Mouse (Mus musculus) forebrain, embryonic 15.5 days (tissue): ENCODE data around the gene Nedd1. TPM values are rescaled to one million over a fixed set of nuclear protein-coding genes. Genes with fewer than 3 reads are reported as not detected.

ENCODE experiments used
- ATAC-seq: fragments of 200-750 bp; cut with Nextera tagmentation; replicated peaks from 2 replicates; pipeline ENCODE4 v1.8.0; 2017; ENCODE audit warnings: mild to moderate bottlenecking, moderate TSS enrichment, moderate library complexity
- H3K27ac ChIP-seq: fragments of 300-500 bp; sonication (generic); replicated peaks from 2 replicates; pipeline ENCODE4 v1.5.1; 2015; ENCODE audit warnings: mild to moderate bottlenecking, inconsistent platforms
- H3K27me3 ChIP-seq: fragments of 300-500 bp; sonication (generic); 2 replicates; pipeline ENCODE4 v1.6.1; 2015; ENCODE audit warnings: inconsistent platforms
- H3K36me3 ChIP-seq: fragments of 300-500 bp; sonication (generic); 2 replicates; pipeline ENCODE4 v1.6.1; 2015; ENCODE audit warnings: mild to moderate bottlenecking, inconsistent platforms
- H3K4me1 ChIP-seq: fragments of 300-500 bp; sonication (generic); 2 replicates; pipeline ENCODE4 v1.6.1; 2015; ENCODE audit warnings: inconsistent platforms
- H3K4me2 ChIP-seq: fragments of 300-500 bp; sonication (generic); replicated peaks from 2 replicates; pipeline ENCODE4 v1.6.1; 2015; ENCODE audit warnings: mild to moderate bottlenecking, inconsistent platforms
- H3K4me3 ChIP-seq: fragments of 300-500 bp; sonication (generic); 2 replicates; pipeline ENCODE4 v1.5.1; 2015; ENCODE audit warnings: mild to moderate bottlenecking, inconsistent platforms
- H3K9ac ChIP-seq: fragments of 300-500 bp; sonication (generic); replicated peaks from 2 replicates; pipeline ENCODE4 v1.6.1; 2015; ENCODE audit warnings: mild to moderate bottlenecking, inconsistent platforms
- H3K9me3 ChIP-seq: fragments of 300-500 bp; sonication (generic); 2 replicates; pipeline ENCODE4 v1.6.1; 2016; ENCODE audit warnings: inconsistent platforms
- WGBS: fragments of 180-500 bp; shearing (Covaris S2); methylation state at CpG from one replicate; pipeline ENCODE4 v1.1.7; 2015; ENCODE audit warnings: mixed read lengths; 5-methylcytosine and 5-hydroxymethylcytosine counted together
- polyA plus RNA-seq: library from polyadenylated mRNA; unstranded; fragments of >200 nt; fragmentation: Nextera tagmentation; extraction: Ambion mirVana; gene quantifications from 2 replicates; pipeline ENCODE4 v1.2.1, GENCODE M21; 2015

Nedd1 gene
- polyA plus RNA-seq: 21.8 and 22.0 TPM in 2 replicates

- Histone ChIP-seq H3K27ac (peak within 1 kb of the TSS; percentile 58), H3K9ac (peak within 1 kb of the TSS; percentile 70), H3K4me2 (peak within 1 kb of the TSS; percentile 78), H3K36me3 (no peaks in the 10 kb centered on the region), H3K9me3 (no peaks in the 10 kb centered on the region), H3K4me3 (peak within 1 kb of the TSS; percentile 72), H3K27me3 (no peaks in the 10 kb centered on the region), H3K4me1 (peaks cover 12% of the 10 kb centered on the region)
- under 1% methylated on average over 57 of the region's 57 CpGs for WGBS
- ATAC-seq: peak; percentile 99
Observed at GRCm38 (mm10) chr10:92721771-92722619, at the start of gene Nedd1. Gene Nedd1 (minus strand): TSS chr10:92722420.

- Histone ChIP-seq H3K27me3 (no peaks in the 10 kb centered on the region), H3K9me3 (no peaks in the 10 kb centered on the region), H3K36me3 (no peaks in the 10 kb centered on the region), H3K4me1 (no peaks in the 10 kb centered on the region), H3K4me2 (no peak overlapping the region), H3K27ac (no peak overlapping the region), H3K4me3 (no peak overlapping the region), H3K9ac (no peak overlapping the region)
- ATAC-seq: no peak
- 49% methylated on average over 5 of the region's 5 CpGs for WGBS
Observed at GRCm38 (mm10) chr10:92754359-92754758, 32.1 kb upstream of the Nedd1 start.

- Histone ChIP-seq H3K27me3 (no peaks in the 10 kb centered on the region), H3K4me3 (no peak overlapping the region), H3K4me2 (no peak overlapping the region), H3K36me3 (no peaks in the 10 kb centered on the region), H3K9ac (no peak overlapping the region), H3K4me1 (no peaks in the 10 kb centered on the region), H3K27ac (no peak overlapping the region), H3K9me3 (no peaks in the 10 kb centered on the region)
- no peak for ATAC-seq
- 90% methylated on average over 3 of the region's 3 CpGs for WGBS
Observed at GRCm38 (mm10) chr10:92730339-92730738, 8.1 kb upstream of the Nedd1 start.

- no peaks in the 10 kb centered on the region for H3K27me3 ChIP-seq
Observed at GRCm38 (mm10) chr10:92728723-92729122, 6.5 kb upstream of the Nedd1 start.

GRCm38 (mm10) chr10:92722620-92722988, 384 bp upstream of the Nedd1 start:
- peak; percentile 76 for ATAC-seq

More at GRCm38 (mm10) chr10:92728723-92729122, 6.5 kb upstream of the Nedd1 start:
- H3K4me3 ChIP-seq: no peak overlapping the region
- WGBS: 85% methylated on average over 3 of the region's 3 CpGs
- no peaks in the 10 kb centered on the region for H3K36me3 ChIP-seq
- H3K4me2 ChIP-seq: no peak overlapping the region
- no peaks in the 10 kb centered on the region for H3K9me3 ChIP-seq
- no peak overlapping the region for H3K27ac ChIP-seq
- ATAC-seq: no peak
- no peak overlapping the region for H3K9ac ChIP-seq
- H3K4me1 ChIP-seq: no peaks in the 10 kb centered on the region

GRCm38 (mm10) chr10:92699032-92699431, 23.2 kb downstream of the Nedd1 start:
- H3K27me3 ChIP-seq: no peaks in the 10 kb centered on the region
- H3K9ac ChIP-seq: no peak overlapping the region
- no peak overlapping the region for H3K4me3 ChIP-seq
- H3K4me2 ChIP-seq: no peak overlapping the region
- 84% methylated on average over 6 of the region's 6 CpGs for WGBS
- H3K36me3 ChIP-seq: peaks cover 15% of the 10 kb centered on the region; the same call in 1 of the 2 replicates
- H3K27ac ChIP-seq: no peak overlapping the region
- ATAC-seq: no peak
- no peaks in the 10 kb centered on the region for H3K9me3 ChIP-seq
- H3K4me1 ChIP-seq: no peaks in the 10 kb centered on the region

More at GRCm38 (mm10) chr10:92722620-92722988, 384 bp upstream of the Nedd1 start:
- H3K4me1 ChIP-seq: peaks cover 12% of the 10 kb centered on the region
- no peaks in the 10 kb centered on the region for H3K36me3 ChIP-seq
- H3K9me3 ChIP-seq: no peaks in the 10 kb centered on the region
- 17% methylated on average over 5 of the region's 5 CpGs for WGBS
- peak overlapping the region; percentile 58 for H3K27ac ChIP-seq
- no peaks in the 10 kb centered on the region for H3K27me3 ChIP-seq
- H3K4me3 ChIP-seq: peak overlapping the region; percentile 72
- H3K9ac ChIP-seq: peak overlapping the region; percentile 70
- peak overlapping the region; percentile 78 for H3K4me2 ChIP-seq

- Histone ChIP-seq H3K27me3 (no peaks in the 10 kb centered on the region), H3K4me3 (no peak overlapping the region), H3K9ac (no peak overlapping the region), H3K4me1 (no peaks in the 10 kb centered on the region), H3K27ac (no peak overlapping the region), H3K9me3 (no peaks in the 10 kb centered on the region), H3K36me3 (no peaks in the 10 kb centered on the region), H3K4me2 (no peak overlapping the region)
- WGBS: 89% methylated on average over 4 of the region's 4 CpGs
- ATAC-seq: no peak
Observed at GRCm38 (mm10) chr10:92675056-92675455, 47.2 kb downstream of the Nedd1 start.

- 95% methylated on average over 4 of the region's 4 CpGs for WGBS
- Histone ChIP-seq H3K9ac (no peak overlapping the region), H3K36me3 (no peaks in the 10 kb centered on the region), H3K27me3 (no peaks in the 10 kb centered on the region), H3K4me2 (no peak overlapping the region), H3K4me1 (no peaks in the 10 kb centered on the region), H3K27ac (no peak overlapping the region), H3K4me3 (no peak overlapping the region), H3K9me3 (no peaks in the 10 kb centered on the region)
- ATAC-seq: no peak
Observed at GRCm38 (mm10) chr10:92671906-92672305, 50.3 kb downstream of the Nedd1 start.

- no peak for ATAC-seq
- WGBS: 90% methylated on average over 5 of the region's 5 CpGs
- no peaks in the 10 kb centered on the region for H3K4me1 ChIP-seq
Observed at GRCm38 (mm10) chr10:92665287-92665686, 56.9 kb downstream of the Nedd1 start.

GRCm38 (mm10) chr10:92653266-92653665, 69.0 kb downstream of the Nedd1 start:
- 0 out of 2 replicates have a peak, but pooled peaks cover 3% of the 10 kb centered on the region for H3K4me1 ChIP-seq
- 54% methylated on average over 4 of the region's 4 CpGs for WGBS
- no peaks in the 10 kb centered on the region for H3K36me3 ChIP-seq
- H3K27me3 ChIP-seq: no peaks in the 10 kb centered on the region
- no peaks in the 10 kb centered on the region for H3K9me3 ChIP-seq
- H3K4me2 ChIP-seq: no peak overlapping the region
- no peak overlapping the region for H3K27ac ChIP-seq
- no peak overlapping the region for H3K4me3 ChIP-seq
- 0 out of 2 replicates have a peak, but pooled peaks have one; percentile 48 for ATAC-seq
- H3K9ac ChIP-seq: no peak overlapping the region

More at GRCm38 (mm10) chr10:92665287-92665686, 56.9 kb downstream of the Nedd1 start:
- Histone ChIP-seq H3K36me3 (no peaks in the 10 kb centered on the region), H3K27me3 (no peaks in the 10 kb centered on the region), H3K9me3 (no peaks in the 10 kb centered on the region), H3K27ac (no peak overlapping the region), H3K4me3 (no peak overlapping the region), H3K4me2 (no peak overlapping the region), H3K9ac (no peak overlapping the region)

GRCm38 (mm10) chr10:92652399-92652920, 69.8 kb downstream of the Nedd1 start:
- WGBS: 10% methylated on average over 3 of the region's 3 CpGs
- H3K27ac ChIP-seq: peak overlapping the region; percentile 24; the same call in 1 of the 2 replicates
- no peak overlapping the region for H3K4me3 ChIP-seq
- H3K9me3 ChIP-seq: no peaks in the 10 kb centered on the region
- no peaks in the 10 kb centered on the region for H3K36me3 ChIP-seq
- H3K4me1 ChIP-seq: 0 out of 2 replicates have a peak, but pooled peaks cover 3% of the 10 kb centered on the region
- no peak for ATAC-seq
- no peak overlapping the region for H3K4me2 ChIP-seq
- no peaks in the 10 kb centered on the region for H3K27me3 ChIP-seq
- H3K9ac ChIP-seq: no peak overlapping the region

- no peaks in the 10 kb centered on the region for H3K9me3 ChIP-seq
- no peaks in the 10 kb centered on the region for H3K27me3 ChIP-seq
- ATAC-seq: no peak
- H3K4me1 ChIP-seq: 0 out of 2 replicates have a peak, but pooled peaks cover 3% of the 10 kb centered on the region
- no peaks in the 10 kb centered on the region for H3K36me3 ChIP-seq
- no peak overlapping the region for H3K4me2 ChIP-seq
- no peak overlapping the region for H3K27ac ChIP-seq
- 87% methylated on average over 3 of the region's 3 CpGs for WGBS
- H3K4me3 ChIP-seq: no peak overlapping the region
- H3K9ac ChIP-seq: no peak overlapping the region
Observed at GRCm38 (mm10) chr10:92651266-92651665, 71.0 kb downstream of the Nedd1 start.
